In genomic region chr9:62828662-62829086, GRCm38 (mm10) we compare ENCODE assay signal across 8 mouse cellular contexts. TPM values are rescaled to one million over a fixed set of nuclear protein-coding genes. Genes with fewer than 3 reads are reported as not detected.
DNase-seq lines count a peak whose midpoint lies in the region; ATAC-seq and TF ChIP-seq lines count a peak whose summit lies in the region.

No protein-coding gene starts in this region.

- H3K27me3 ChIP-seq in CH12.LX (replicated peaks), result no peaks in the 10 kb centered on the region
- no peaks in the 10 kb centered on the region for H3K27me3 ChIP-seq in forebrain, embryonic 11.5 days (ENCODE audit: control insufficient read depth, insufficient read depth, low read length)
- H3K27me3 ChIP-seq in heart, postnatal 0 days (ENCODE audit: control insufficient read depth, insufficient read depth, low read length), result no peaks in the 10 kb centered on the region
- no peaks in the 10 kb centered on the region for H3K27me3 ChIP-seq in liver, embryonic 16.5 days (ENCODE audit: control insufficient read depth, insufficient read depth, low read depth, low read length)
- no peaks in the 10 kb centered on the region for H3K27me3 ChIP-seq in neural tube, embryonic 13.5 days
- no peaks in the 10 kb centered on the region for H3K27me3 ChIP-seq in testis, adult 2 months (ENCODE audit: control insufficient read depth, insufficient read depth, low read length)

- H3K79me2 ChIP-seq in CH12.LX (replicated peaks; ENCODE audit: control insufficient read depth, extremely low read depth, insufficient read depth, poor library complexity, severe bottlenecking), result no peaks in the 10 kb centered on the region

- H3K4me3 ChIP-seq in CH12.LX (replicated peaks in 1 of 3; ENCODE audit: low read depth in 2 of 3, low read length in 2 of 3, poor library complexity in 1 of 3), result no peak overlapping the region
- peak overlapping the region; percentile 17 for H3K4me3 ChIP-seq in forebrain, embryonic 11.5 days (ENCODE audit: low read depth, low read length)
- peak overlapping the region; percentile 37 for H3K4me3 ChIP-seq in heart, postnatal 0 days (ENCODE audit: low read depth, low read length)
- peak overlapping the region; percentile 57 for H3K4me3 ChIP-seq in liver, embryonic 16.5 days (ENCODE audit: low read depth, low read length)
- H3K4me3 ChIP-seq in neural tube, embryonic 13.5 days, result peak overlapping the region; percentile 39
- peak overlapping the region; percentile 74 for H3K4me3 ChIP-seq in testis, adult 2 months (ENCODE audit: control insufficient read depth, low read depth, low read length)

- H3K4me1 ChIP-seq in CH12.LX (ENCODE audit: control insufficient read depth in 1 of 2, insufficient read depth in 2 of 2), result peaks cover 2 to 17% of the 10 kb centered on the region in 2 experiments; a peak in 2 of 4 replicates
- H3K4me1 ChIP-seq in forebrain, embryonic 11.5 days (replicated peaks; ENCODE audit: control insufficient read depth, insufficient read depth, low read length), result peaks cover 20% of the 10 kb centered on the region; the same call in 1 of the 2 replicates
- peaks cover 5% of the 10 kb centered on the region; the same call in 1 of the 2 replicates for H3K4me1 ChIP-seq in heart, postnatal 0 days (ENCODE audit: control insufficient read depth, insufficient read depth)
- H3K4me1 ChIP-seq in liver, embryonic 16.5 days (ENCODE audit: control insufficient read depth, low read depth, low read length), result peaks cover 21% of the 10 kb centered on the region
- peaks cover 24% of the 10 kb centered on the region for H3K4me1 ChIP-seq in neural tube, embryonic 13.5 days (replicated peaks)
- peaks cover 33% of the 10 kb centered on the region for H3K4me1 ChIP-seq in testis, adult 2 months (ENCODE audit: control insufficient read depth, insufficient read depth, low read length)

- no peaks in the 10 kb centered on the region for H3K36me3 ChIP-seq in CH12.LX (replicated peaks in 1 of 2; ENCODE audit: control insufficient read depth in 1 of 2, insufficient read depth in 1 of 2, low read length in 1 of 2)
- H3K36me3 ChIP-seq in forebrain, embryonic 11.5 days (ENCODE audit: control insufficient read depth, insufficient read depth, low read length), result no peaks in the 10 kb centered on the region
- H3K36me3 ChIP-seq in heart, postnatal 0 days (replicated peaks; ENCODE audit: control insufficient read depth, insufficient read depth, low read length), result no peaks in the 10 kb centered on the region
- H3K36me3 ChIP-seq in liver, embryonic 16.5 days (ENCODE audit: control insufficient read depth, insufficient read depth), result no peaks in the 10 kb centered on the region
- no peaks in the 10 kb centered on the region for H3K36me3 ChIP-seq in neural tube, embryonic 13.5 days
- no peaks in the 10 kb centered on the region for H3K36me3 ChIP-seq in testis, adult 2 months (ENCODE audit: control insufficient read depth, insufficient read depth, low read length)

- H3K9ac ChIP-seq in CH12.LX (ENCODE audit: insufficient read depth, low read depth), result no peak overlapping the region
- H3K9ac ChIP-seq in forebrain, embryonic 11.5 days (ENCODE audit: low read length), result 0 out of 2 replicates have a peak overlapping the region, but pooled peaks have one; percentile 0
- H3K9ac ChIP-seq in heart, postnatal 0 days (replicated peaks; ENCODE audit: low read depth, low read length), result no peak overlapping the region
- no peak overlapping the region for H3K9ac ChIP-seq in liver, embryonic 16.5 days (ENCODE audit: low read depth, low read length)
- H3K9ac ChIP-seq in neural tube, embryonic 13.5 days, result peak overlapping the region; percentile 13; the same call in 1 of the 2 replicates

- H3K4me2 ChIP-seq in CH12.LX (ENCODE audit: insufficient read depth, low read depth, poor library complexity, severe bottlenecking), result peak overlapping the region; percentile 17; the same call in 1 of the 2 replicates
- H3K4me2 ChIP-seq in forebrain, embryonic 11.5 days (ENCODE audit: low read depth, low read length, severe bottlenecking), result peak overlapping the region; percentile 52
- H3K4me2 ChIP-seq in heart, postnatal 0 days (ENCODE audit: low read depth, low read length), result peak overlapping the region; percentile 68
- peak overlapping the region; percentile 72 for H3K4me2 ChIP-seq in liver, embryonic 16.5 days (ENCODE audit: low read depth, low read length)
- peak overlapping the region; percentile 54 for H3K4me2 ChIP-seq in neural tube, embryonic 13.5 days

- under 1% methylated on average over 23 of the region's 23 CpGs for WGBS in forebrain, embryonic 11.5 days
- WGBS in heart, postnatal 0 days, result under 1% methylated on average over 23 of the region's 23 CpGs
- under 1% methylated on average over 23 of the region's 23 CpGs for WGBS in liver, embryonic 16.5 days (ENCODE audit: insufficient replicate concordance)
- WGBS in neural tube, embryonic 13.5 days, result under 1% methylated on average over 23 of the region's 23 CpGs

- no peak for TF ChIP-seq EP300 in CH12.LX (IDR thresholded peaks at IDR 0.05; ENCODE audit: low read length)
- TF ChIP-seq EP300 in heart, postnatal 0 days (IDR thresholded peaks at IDR 0.05; ENCODE audit: low read depth), result peak; percentile 72; the same call in 1 of the 2 replicates

- in situ Hi-C loops in CH12.LX (cut with MboI; ENCODE audit: low pct_ligation_motif_present, low pct_unique_long_range_greater_than_20kb, low sequenced_read_pairs), result no loop called here

- peak; percentile 89 for DNase-seq in CH12.LX (ENCODE audit: extremely low read depth)
- peak; percentile 91 for DNase-seq in c-Kit-positive CD71-positive TER-119-negative erythroid progenitor cells, embryonic 14.5 days (ENCODE audit: low read depth)
- peak; percentile 99 for DNase-seq in forebrain, embryonic 11.5 days (ENCODE audit: low spot score)
- peak; percentile 99 for DNase-seq in heart, postnatal 0 days (ENCODE audit: low spot score)
- peak; percentile 98 for DNase-seq in kidney, postnatal 4 days

- H3K27ac ChIP-seq in CH12.LX (ENCODE audit: insufficient read depth, low read depth), result no peak overlapping the region
- H3K27ac ChIP-seq in forebrain, embryonic 11.5 days (ENCODE audit: low read depth, low read length), result peak overlapping the region; percentile 47; the same call in 1 of the 2 replicates
- H3K27ac ChIP-seq in heart, postnatal 0 days (ENCODE audit: low read depth), result peak overlapping the region; percentile 46
- H3K27ac ChIP-seq in liver, embryonic 16.5 days (ENCODE audit: low read length), result peak overlapping the region; percentile 59
- peak overlapping the region; percentile 59 for H3K27ac ChIP-seq in neural tube, embryonic 13.5 days (replicated peaks)
- H3K27ac ChIP-seq in testis, adult 2 months (ENCODE audit: control insufficient read depth, insufficient read depth, low read depth, low read length), result peak overlapping the region; percentile 42; the same call in 1 of the 2 replicates

- dilution Hi-C loops in CH12.LX (cut with MboI; ENCODE audit: extremely low pct_ligation_motif_present, extremely low pct_unique_long_range_greater_than_20kb, low sequenced_read_pairs), result no loop called here

- TF ChIP-seq CTCF in CH12.LX (conservative IDR thresholded peaks at IDR 0.05 in 1 of 2, IDR thresholded peaks at IDR 0.05 in 1 of 2; ENCODE audit: low read depth in 2 of 2, low read length in 2 of 2), result peak; percentile 26 to 84; a peak in 2 of 4 replicates
- peak; percentile 98 for TF ChIP-seq CTCF in heart, postnatal 0 days (IDR thresholded peaks at IDR 0.05; ENCODE audit: low read depth)
- TF ChIP-seq CTCF in testis, adult 2 months (IDR thresholded peaks at IDR 0.05; ENCODE audit: control insufficient read depth, insufficient read depth, insufficient replicate concordance, low read depth, low read length), result peak; percentile 98

- peak; percentile 91 for ATAC-seq in forebrain, embryonic 11.5 days (replicated peaks; ENCODE audit: low FRiP score)
- peak; percentile 100 for ATAC-seq in heart, postnatal 0 days (ENCODE audit: insufficient read depth, low read depth)
- ATAC-seq in liver, embryonic 16.5 days (ENCODE audit: low read depth), result peak; percentile 88
- ATAC-seq in neural tube, embryonic 13.5 days (ENCODE audit: low read depth), result peak; percentile 90

- TF ChIP-seq POLR2A in CH12.LX (IDR thresholded peaks at IDR 0.05; ENCODE audit: low read depth, low read length), result no peak
- peak; percentile 58; the same call in 1 of the 2 replicates for TF ChIP-seq POLR2A in testis, adult 2 months (IDR thresholded peaks at IDR 0.05; ENCODE audit: control insufficient read depth, low read depth, low read length)

- TF ChIP-seq RAD21 in CH12.LX (IDR thresholded peaks at IDR 0.05; ENCODE audit: low read depth, low read length), result peak; percentile 69

- no peaks in the 10 kb centered on the region for H3K9me3 ChIP-seq in CH12.LX (replicated peaks; ENCODE audit: low read length)
- H3K9me3 ChIP-seq in forebrain, embryonic 11.5 days (ENCODE audit: control insufficient read depth, low read length), result no peaks in the 10 kb centered on the region
- H3K9me3 ChIP-seq in heart, postnatal 0 days (replicated peaks; ENCODE audit: control insufficient read depth, low read length), result no peaks in the 10 kb centered on the region
- H3K9me3 ChIP-seq in liver, embryonic 16.5 days (replicated peaks; ENCODE audit: control insufficient read depth, low read length), result no peaks in the 10 kb centered on the region
- no peaks in the 10 kb centered on the region for H3K9me3 ChIP-seq in neural tube, embryonic 13.5 days

RNA-seq across cellular contexts. Expression of gene Cln6, which starts 9.9 kb away (rescaled TPM):
- total RNA-seq in CH12.LX (2012; rRNA removed), result 22.6 and 25.3 TPM in 2 replicates
- total RNA-seq in CH12.LX (2014; rRNA removed), result 16.2 and 17.8 TPM in 2 replicates
- 29.4 and 35.1 TPM in 2 replicates for polyA plus RNA-seq in CH12.LX (2012; ENCODE audit: insufficient read length, low read depth)
- 14.5 and 17.8 TPM in 2 replicates for polyA plus RNA-seq in forebrain, embryonic 11.5 days (2014; fragmentation: Nextera tagmentation; extraction: Ambion mirVana)
- total RNA-seq in heart, postnatal 0 days (2014; rRNA removed; ENCODE audit: low replicate concordance), result 38.3 and 43.0 TPM in 2 replicates
- 12.3 and 12.6 TPM in 2 replicates for polyA plus RNA-seq in heart, postnatal 0 days (2015; fragmentation: Nextera tagmentation; extraction: Ambion mirVana)
- polyA plus RNA-seq in liver, embryonic 16.5 days (2015; fragmentation: Nextera tagmentation; extraction: Ambion mirVana), result 11.7 and 13.2 TPM in 2 replicates
- 4.8 and 6.8 TPM in 2 replicates for polyA plus RNA-seq in neural tube, embryonic 13.5 days (2015; fragmentation: Nextera tagmentation; extraction: Ambion mirVana)
- polyA plus RNA-seq in testis, adult 2 months (2012; rRNA removed), result 105 and 109 TPM in 2 replicates

RNA-seq across cellular contexts. Expression of gene Fem1b, which starts 16.9 kb away (rescaled TPM):
- total RNA-seq in CH12.LX (2012; rRNA removed) (34.6 and 35.6 TPM in 2 replicates), CH12.LX (2014; rRNA removed) (30.0 and 30.1 TPM in 2 replicates)
- polyA plus RNA-seq in CH12.LX (2012; ENCODE audit: insufficient read length, low read depth), result 26.6 and 26.8 TPM in 2 replicates
- polyA plus RNA-seq in forebrain, embryonic 11.5 days (2014; fragmentation: Nextera tagmentation; extraction: Ambion mirVana), result 55.0 and 58.3 TPM in 2 replicates
- 28.9 and 39.4 TPM in 2 replicates for total RNA-seq in heart, postnatal 0 days (2014; rRNA removed; ENCODE audit: low replicate concordance)
- polyA plus RNA-seq in heart, postnatal 0 days (2015; fragmentation: Nextera tagmentation; extraction: Ambion mirVana), result 5.8 and 6.8 TPM in 2 replicates
- polyA plus RNA-seq in liver, embryonic 16.5 days (2015; fragmentation: Nextera tagmentation; extraction: Ambion mirVana), result 8.0 and 8.4 TPM in 2 replicates
- 44.6 and 45.3 TPM in 2 replicates for polyA plus RNA-seq in neural tube, embryonic 13.5 days (2015; fragmentation: Nextera tagmentation; extraction: Ambion mirVana)
- polyA plus RNA-seq in testis, adult 2 months (2012; rRNA removed), result 74.0 and 75.6 TPM in 2 replicates

RNA-seq across cellular contexts. Expression of gene Calml4, which starts 29.2 kb away (rescaled TPM):
- total RNA-seq in CH12.LX (2012; rRNA removed) (not detected in 2 replicates), CH12.LX (2014; rRNA removed) (not detected in 2 replicates)
- polyA plus RNA-seq in CH12.LX (2012; ENCODE audit: insufficient read length, low read depth), result not detected in 2 replicates
- polyA plus RNA-seq in forebrain, embryonic 11.5 days (2014; fragmentation: Nextera tagmentation; extraction: Ambion mirVana), result 0.48 and 1.5 TPM in 2 replicates
- total RNA-seq in heart, postnatal 0 days (2014; rRNA removed; ENCODE audit: low replicate concordance), result not detected in 2 replicates
- polyA plus RNA-seq in heart, postnatal 0 days (2015; fragmentation: Nextera tagmentation; extraction: Ambion mirVana), result 1.8 and 2.5 TPM in 2 replicates
- polyA plus RNA-seq in liver, embryonic 16.5 days (2015; fragmentation: Nextera tagmentation; extraction: Ambion mirVana), result 1.9 and 4.0 TPM in 2 replicates
- polyA plus RNA-seq in neural tube, embryonic 13.5 days (2015; fragmentation: Nextera tagmentation; extraction: Ambion mirVana), result 5.6 and 7.9 TPM in 2 replicates
- polyA plus RNA-seq in testis, adult 2 months (2012; rRNA removed), result 5.2 and 5.6 TPM in 2 replicates

Comparison
In these comparisons a context has a peak if more than half of its experiments do, and no peak if none do; other contexts are left out.
1. H3K4me2 ChIP-seq: peak in every context shown above with its lines; median percentile 72 in liver, embryonic 16.5 days; 68 in heart, postnatal 0 days; 54 in neural tube, embryonic 13.5 days; 52 in forebrain, embryonic 11.5 days; 17 in CH12.LX.
2. H3K4me3 ChIP-seq: peak in forebrain, embryonic 11.5 days (single experiment), heart, postnatal 0 days (single experiment), liver, embryonic 16.5 days (single experiment), neural tube, embryonic 13.5 days (single experiment) and testis, adult 2 months (single experiment); none in CH12.LX (0 of 3).
3. H3K9ac ChIP-seq: peak in forebrain, embryonic 11.5 days (single experiment) and neural tube, embryonic 13.5 days (single experiment); none in CH12.LX (single experiment), heart, postnatal 0 days (single experiment) and liver, embryonic 16.5 days (single experiment).
4. Peak in every context shown above with its lines, with median percentiles within 50 percentile points of each other: DNase-seq, CTCF ChIP-seq and ATAC-seq.